Mouse (Mus musculus) olfactory bulb, adult 2 months (tissue): ENCODE measurements around the gene Nf1.

Experiments
- CTCF ChIP-seq: fragments of 200-500 bp; IDR thresholded peaks from 2 replicates; pipeline ENCODE4 v1.5.1; 2012; ENCODE audit warnings: low read depth, mild to moderate bottlenecking, low read length, moderate library complexity; ENCODE audit not compliant: insufficient read depth
- POLR2A ChIP-seq: fragments of 200-500 bp; IDR thresholded peaks from 2 replicates; pipeline ENCODE4 v1.6.1; 2012; ENCODE audit warnings: mild to moderate bottlenecking, low read depth, low read length, moderate library complexity; ENCODE audit not compliant: insufficient read depth

- TF ChIP-seq CTCF = no peak
- no peak for TF ChIP-seq POLR2A
Measured at GRCm38 (mm10) chr11:79566947-79567346, 227.5 kb downstream of the Nf1 start.
